Mouse (Mus musculus) spleen, adult 2 months (tissue): ENCODE measurements at regions not wholly inside any gene's neighbourhood (a gene's known extent, or its start where the extent isn't known, plus 50 kb on each side); places are given as distances from the start of the nearest gene placed in this dataset.

Experiments used
- CTCF ChIP-seq: fragments of 200-500 bp; IDR thresholded peaks from 2 replicates; pipeline ENCODE4 v1.5.1; 2011; ENCODE audit warnings: mild to moderate bottlenecking, inconsistent platforms; ENCODE audit not compliant: insufficient read depth, insufficient read length, insufficient replicate concordance; ENCODE audit errors: extremely low read depth
- POLR2A ChIP-seq: fragments of 200-500 bp; IDR thresholded peaks from 2 replicates; pipeline ENCODE4 v1.6.1; 2011; ENCODE audit warnings: low read depth, low read length, inconsistent platforms

DNA sequence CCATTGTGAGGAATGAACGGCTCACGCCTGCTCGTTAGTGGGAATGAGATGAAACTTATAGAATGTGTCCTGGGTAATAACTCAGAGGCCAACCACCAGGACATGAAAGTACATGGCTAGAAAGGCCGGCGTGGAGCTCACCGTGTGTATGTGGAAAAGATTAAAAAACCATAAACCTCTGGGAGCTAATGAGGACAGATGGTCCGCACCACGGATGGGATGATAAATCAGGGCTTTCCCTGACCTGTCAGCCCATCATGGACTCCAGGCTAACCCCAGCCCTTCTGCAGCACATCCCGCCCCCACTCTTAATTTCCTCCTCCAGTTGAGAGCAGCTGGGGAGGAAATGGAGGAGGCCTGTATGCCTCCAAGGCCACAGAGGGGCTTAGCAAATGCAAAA lies 108.0 kb upstream of the Rbm19 start:
- TF ChIP-seq CTCF (no peak), POLR2A (no peak)
